Mouse (Mus musculus) spleen, adult 2 months (tissue): ENCODE results near the gene Fancf.

Experiments
- CTCF ChIP-seq: fragments of 200-500 bp; IDR thresholded peaks from 2 replicates; pipeline ENCODE4 v1.5.1; 2011; ENCODE audit warnings: mild to moderate bottlenecking, inconsistent platforms; ENCODE audit not compliant: insufficient read depth, insufficient read length, insufficient replicate concordance; ENCODE audit errors: extremely low read depth
- POLR2A ChIP-seq: fragments of 200-500 bp; IDR thresholded peaks from 2 replicates; pipeline ENCODE4 v1.6.1; 2011; ENCODE audit warnings: low read depth, low read length, inconsistent platforms

- TF ChIP-seq CTCF (no peak), POLR2A (no peak)
Observed at GRCm38 (mm10) chr7:51821467-51821866, 40.6 kb downstream of the Fancf start.
